Comparison of ENCODE assay signal across 9 mouse cellular contexts in genomic region chr13:5826170-5826827, GRCm38 (mm10). TPM values are rescaled to one million over a fixed set of nuclear protein-coding genes. Genes with fewer than 3 reads are reported as not detected.
DNase-seq lines count a peak whose midpoint lies in the region; ATAC-seq and TF ChIP-seq lines count a peak whose summit lies in the region.
"Had no signal": no experiment of that assay in that cellular context is flagged by ENCODE, and none has a peak within 500 bp of the region (broad histone marks: within the 10 kb centered on the region; RNA-seq: fewer than 3 reads in every experiment).

No protein-coding gene starts in this region.

- no peak for TF ChIP-seq EP300 in liver, postnatal 0 days (IDR thresholded peaks at IDR 0.05; ENCODE audit: low read depth)

- H3K9me3 ChIP-seq in kidney, embryonic 15.5 days (replicated peaks) = no peaks in the 10 kb centered on the region
- no peaks in the 10 kb centered on the region for H3K9me3 ChIP-seq in embryonic facial prominence, embryonic 11.5 days (replicated peaks; ENCODE audit: control insufficient read depth, low read length)
- H3K9me3 ChIP-seq in liver, postnatal 0 days (ENCODE audit: low read length) = no peaks in the 10 kb centered on the region

- peaks cover 7% of the 10 kb centered on the region; the same call in 1 of the 2 replicates for H3K4me1 ChIP-seq in kidney, embryonic 15.5 days
- H3K4me1 ChIP-seq in embryonic facial prominence, embryonic 11.5 days (ENCODE audit: control insufficient read depth, insufficient read depth, low read length) = no peaks in the 10 kb centered on the region
- H3K4me1 ChIP-seq in liver, postnatal 0 days (ENCODE audit: insufficient read depth) = no peaks in the 10 kb centered on the region

- no peak overlapping the region for H3K4me3 ChIP-seq in kidney, embryonic 15.5 days (replicated peaks)
- H3K4me3 ChIP-seq in embryonic facial prominence, embryonic 11.5 days (ENCODE audit: low read depth, low read length) = no peak overlapping the region
- H3K4me3 ChIP-seq in liver, postnatal 0 days (ENCODE audit: low read depth, low read length) = no peak overlapping the region

- TF ChIP-seq CTCF in liver, postnatal 0 days (IDR thresholded peaks at IDR 0.05; ENCODE audit: low read depth) = no peak

- H3K9ac ChIP-seq in kidney, embryonic 15.5 days = no peak overlapping the region
- no peak overlapping the region for H3K9ac ChIP-seq in embryonic facial prominence, embryonic 11.5 days (replicated peaks; ENCODE audit: low read length)
- no peak overlapping the region for H3K9ac ChIP-seq in liver, postnatal 0 days (replicated peaks)

- ATAC-seq in kidney, embryonic 15.5 days (replicated peaks; ENCODE audit: low FRiP score) = 0 out of 2 replicates have a peak, but pooled peaks have one; percentile 29
- ATAC-seq in embryonic facial prominence, embryonic 11.5 days (replicated peaks; ENCODE audit: insufficient number of reproducible peaks, low FRiP score, low TSS enrichment, low read depth) = 0 out of 2 replicates have a peak, but pooled peaks have one; percentile 34
- no peak for ATAC-seq in inflammation-experienced regulatory T-cells, adult 6 months
- no peak for ATAC-seq in liver, postnatal 0 days

- no peak overlapping the region for H3K4me2 ChIP-seq in kidney, embryonic 15.5 days
- H3K4me2 ChIP-seq in embryonic facial prominence, embryonic 11.5 days (ENCODE audit: low read depth, low read length) = no peak overlapping the region
- H3K4me2 ChIP-seq in liver, postnatal 0 days (ENCODE audit: low read depth, low read length) = no peak overlapping the region

- no peaks in the 10 kb centered on the region for H3K36me3 ChIP-seq in kidney, embryonic 15.5 days
- H3K36me3 ChIP-seq in embryonic facial prominence, embryonic 11.5 days (replicated peaks; ENCODE audit: control insufficient read depth, insufficient read depth, low read depth, low read length) = no peaks in the 10 kb centered on the region
- no peaks in the 10 kb centered on the region for H3K36me3 ChIP-seq in liver, postnatal 0 days (replicated peaks; ENCODE audit: insufficient read depth, low read length)

- 35% methylated on average over 9 of the region's 9 CpGs for WGBS in kidney, embryonic 15.5 days
- 35% methylated on average over 9 of the region's 9 CpGs for WGBS in embryonic facial prominence, embryonic 11.5 days
- WGBS in liver, postnatal 0 days (ENCODE audit: insufficient replicate concordance) = 48% methylated on average over 9 of the region's 9 CpGs

- H3K27ac ChIP-seq in kidney, embryonic 15.5 days = no peak overlapping the region
- H3K27ac ChIP-seq in embryonic facial prominence, embryonic 11.5 days (replicated peaks; ENCODE audit: low read depth, low read length) = no peak overlapping the region
- no peak overlapping the region for H3K27ac ChIP-seq in liver, postnatal 0 days (ENCODE audit: low read depth)

- H3K27me3 ChIP-seq in kidney, embryonic 15.5 days = no peaks in the 10 kb centered on the region; the same call in 1 of the 2 replicates
- no peaks in the 10 kb centered on the region for H3K27me3 ChIP-seq in embryonic facial prominence, embryonic 11.5 days (ENCODE audit: control insufficient read depth, insufficient read depth, low read length)
- H3K27me3 ChIP-seq in liver, postnatal 0 days (ENCODE audit: insufficient read depth, low read length) = no peaks in the 10 kb centered on the region

- DNase-seq in kidney, postnatal 14 days = no peak
- DNase-seq in embryonic facial prominence, embryonic 11.5 days (ENCODE audit: low spot score) = peak; percentile 69
- peak; percentile 52 for DNase-seq in heart, postnatal 4 days
- peak; percentile 61 for DNase-seq in mesoderm, embryonic 11.5 days (ENCODE audit: low read depth, low spot score)
- no peak for DNase-seq in liver, postnatal 0 days
- no peak for DNase-seq in spleen, adult 12 weeks (ENCODE audit: low spot score)
- DNase-seq: right cerebral cortex, postnatal 25 days had no signal

RNA-seq across cellular contexts. Expression of gene Klf6, which starts 35.0 kb away (rescaled TPM):
- 58.1 and 63.7 TPM in 2 replicates for polyA plus RNA-seq in kidney, embryonic 15.5 days (2015; fragmentation: Nextera tagmentation; extraction: Ambion mirVana)
- polyA plus RNA-seq in embryonic facial prominence, embryonic 11.5 days (2014; fragmentation: Nextera tagmentation; extraction: Ambion mirVana) = 43.6 and 55.5 TPM in 2 replicates
- total RNA-seq in heart, postnatal 4 days (2021) = 10 to 100 TPM; 62.0 to 68.7 TPM
- polyA plus RNA-seq in inflammation-experienced regulatory T-cells, adult 6 months (2017; shearing (Covaris generic)) = 100 to 1,000 TPM; 120 to 191 (median 184) TPM
- polyA plus RNA-seq in liver, postnatal 0 days (2015; fragmentation: Nextera tagmentation; extraction: Ambion mirVana) = 15.3 and 18.9 TPM in 2 replicates

Comparison
In these comparisons a context has a peak if more than half of its experiments do, and no peak if none do; other contexts are left out.
1. ATAC-seq: peak in kidney, embryonic 15.5 days (single experiment) and embryonic facial prominence, embryonic 11.5 days (single experiment); none in inflammation-experienced regulatory T-cells, adult 6 months (single experiment) and liver, postnatal 0 days (single experiment).
2. DNase-seq: peak in embryonic facial prominence, embryonic 11.5 days (single experiment), heart, postnatal 4 days (single experiment) and mesoderm, embryonic 11.5 days (single experiment); none in kidney, postnatal 14 days (single experiment), liver, postnatal 0 days (single experiment) and spleen, adult 12 weeks (single experiment).